Mouse (Mus musculus) megakaryocyte progenitor cell, adult 5-6 weeks (primary cell): Measurements from ENCODE around the gene Zfp568. TPM values are rescaled to one million over a fixed set of nuclear protein-coding genes. Genes with fewer than 3 reads are reported as not detected.
A peak's percentile ranks its signal among the peaks of the same experiment; 100 is the strongest.

ENCODE experiments used
- ATAC-seq: replicated peaks from 2 replicates; pipeline ENCODE4 v1.8.0; 2016; ENCODE audit warnings: mild to moderate bottlenecking, moderate TSS enrichment, inconsistent platforms; ENCODE audit not compliant: poor library complexity
- total RNA-seq, 2 experiments: library from RNA; stranded (forward) in 1 of 2; stranded (reverse) in 1 of 2; fragments of 157-497, 149-512 nt in 1 of 2; fragments of 200-1000 nt in 1 of 2; gene quantifications; 2 replicates each; pipeline versions ENCODE4 v1.2.3 to v1.2.4; 2015 to 2017

Zfp568 gene
- total RNA-seq, 2 experiments from 2014 or later: 22.3 to 38.4 TPM

- ATAC-seq: no peak
Observed at GRCm38 (mm10) chr7:29987551-29987950, 3.8 kb downstream of the Zfp568 start.

DNA sequence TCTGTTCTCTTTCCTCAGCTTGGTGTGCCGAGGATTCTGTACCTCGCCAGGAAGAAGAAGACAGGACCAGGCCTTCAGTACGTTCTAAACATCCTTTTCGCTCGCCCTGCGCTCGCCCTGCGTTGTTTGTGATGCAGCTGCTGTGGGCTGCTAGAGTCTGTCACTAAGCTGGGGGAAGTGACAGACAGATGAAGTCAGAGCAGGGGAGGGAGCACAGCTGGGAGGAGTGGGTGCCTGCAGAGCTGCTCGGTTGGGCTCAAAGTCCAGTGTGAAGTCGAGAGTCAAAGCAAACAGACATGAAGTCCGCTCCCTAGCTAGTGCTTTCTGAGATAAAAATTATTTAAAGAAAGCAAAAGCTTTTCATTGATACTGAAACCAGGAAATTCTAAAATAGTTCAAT is 5.3 kb downstream of the Zfp568 start:
- ATAC-seq: no peak

GRCm38 (mm10) chr7:29992698-29993097 is 8.9 kb downstream of the Zfp568 start:
- ATAC-seq: no peak

GRCm38 (mm10) chr7:29993340-29993739 is 9.6 kb downstream of the Zfp568 start:
- ATAC-seq: no peak

DNA sequence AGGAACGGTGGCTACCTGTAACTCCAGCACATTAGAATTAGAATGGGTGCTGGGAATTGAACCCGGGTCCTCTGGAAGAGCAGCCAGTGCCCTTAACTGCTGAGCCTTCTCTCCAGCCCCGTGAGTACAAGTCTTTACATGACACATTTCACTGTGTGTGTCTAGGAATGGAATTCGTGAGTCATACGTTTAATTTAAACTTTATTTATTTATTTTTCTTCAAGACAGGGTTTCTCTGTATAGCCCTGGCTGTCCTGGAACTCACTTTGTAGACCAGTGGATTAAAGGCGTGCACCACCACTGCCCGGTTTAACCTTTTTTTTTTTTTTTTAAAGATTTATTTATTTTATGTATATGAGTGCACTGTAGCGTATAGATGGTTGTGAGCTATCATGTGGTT is 11.4 kb downstream of the Zfp568 start:
- no peak for ATAC-seq

- ATAC-seq: no peak
Observed at GRCm38 (mm10) chr7:30000601-30001000, 16.8 kb downstream of the Zfp568 start.

DNA sequence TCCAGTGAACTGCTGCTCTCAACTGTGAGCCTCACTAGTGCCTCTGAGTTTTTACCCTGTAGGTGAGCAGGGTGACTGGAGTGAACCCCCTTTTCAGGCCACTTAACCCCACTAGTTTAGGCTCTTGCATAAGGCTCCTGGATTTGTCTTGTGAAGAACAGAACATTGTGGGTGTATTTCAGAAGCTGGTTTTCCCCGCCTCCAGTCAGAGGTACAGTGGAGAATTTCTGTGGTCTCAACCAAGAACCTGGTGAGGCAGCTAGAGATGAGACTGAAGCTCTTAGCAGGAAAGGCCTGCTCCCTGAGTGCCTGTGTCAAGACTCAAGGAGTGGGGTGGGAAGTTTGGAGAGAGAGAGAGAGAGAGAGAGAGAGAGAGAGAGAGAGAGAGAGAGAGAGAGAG is 23.8 kb downstream of the Zfp568 start:
- no peak for ATAC-seq

DNA sequence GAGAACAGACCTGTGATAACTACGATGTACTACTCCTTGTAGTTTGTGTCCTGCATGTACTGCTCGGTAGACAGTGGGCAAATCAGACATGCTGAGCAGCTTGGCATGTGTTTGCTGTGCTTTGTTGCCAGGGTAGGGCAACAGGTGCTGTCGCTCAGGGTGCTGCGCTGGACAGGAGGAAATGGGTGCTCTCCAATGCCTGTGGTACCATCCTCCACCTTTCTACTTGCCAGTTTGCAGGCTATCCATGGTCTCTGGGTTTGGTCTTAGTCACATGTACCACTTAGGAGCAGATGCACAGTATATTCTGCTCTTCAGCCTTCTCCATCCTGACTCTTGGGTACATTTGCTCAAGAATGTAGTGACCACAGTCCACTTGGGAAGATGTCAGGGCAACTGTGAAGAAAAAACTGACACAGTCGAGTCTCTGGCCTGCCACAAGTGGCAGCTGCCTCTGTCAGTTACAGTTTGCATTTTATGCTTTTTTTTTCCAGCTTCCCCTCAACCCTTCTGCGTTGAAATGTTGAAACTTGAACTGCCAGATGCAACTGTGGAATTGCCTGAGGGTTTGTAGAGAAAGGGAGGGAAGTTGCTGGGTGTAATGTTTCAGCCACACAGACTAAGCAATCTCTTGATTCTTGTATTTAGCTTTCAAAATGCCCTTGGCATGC is 24.4 kb downstream of the Zfp568 start:
- ATAC-seq: peak; percentile 83

- ATAC-seq: no peak
Observed at GRCm38 (mm10) chr7:30009321-30010085, 25.7 kb downstream of the Zfp568 start.

DNA sequence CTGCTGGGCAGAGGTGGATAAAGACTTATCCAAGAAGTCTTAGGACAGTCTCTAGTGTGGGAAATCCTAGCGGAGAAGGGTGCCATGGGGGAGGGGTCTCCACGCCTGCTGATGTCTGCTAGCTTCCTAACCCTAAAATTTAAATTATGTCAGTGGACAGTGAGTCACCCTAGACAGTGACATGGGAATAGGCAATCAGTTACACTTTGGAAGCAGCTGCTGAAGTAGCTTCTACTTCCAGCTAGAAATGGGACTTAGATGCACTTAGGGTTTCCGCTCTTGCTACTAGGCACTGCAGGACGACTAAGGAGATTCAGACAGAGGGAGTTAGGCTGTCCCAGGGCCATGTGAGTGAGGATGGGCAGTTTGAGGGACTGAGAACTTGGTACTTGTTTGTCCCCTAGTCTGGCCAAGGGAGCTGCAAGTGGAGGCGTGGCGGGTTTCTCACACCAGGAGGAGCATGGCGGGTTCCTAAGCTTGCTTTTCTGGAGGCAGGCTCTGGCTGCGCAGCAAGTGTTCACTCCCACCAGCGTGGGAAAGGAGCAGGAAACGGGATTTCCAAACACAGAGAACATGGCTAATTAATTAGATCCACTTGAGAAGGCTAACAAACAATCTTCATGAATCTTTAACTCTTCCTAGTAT is 26.9 kb downstream of the Zfp568 start:
- ATAC-seq: no peak

DNA sequence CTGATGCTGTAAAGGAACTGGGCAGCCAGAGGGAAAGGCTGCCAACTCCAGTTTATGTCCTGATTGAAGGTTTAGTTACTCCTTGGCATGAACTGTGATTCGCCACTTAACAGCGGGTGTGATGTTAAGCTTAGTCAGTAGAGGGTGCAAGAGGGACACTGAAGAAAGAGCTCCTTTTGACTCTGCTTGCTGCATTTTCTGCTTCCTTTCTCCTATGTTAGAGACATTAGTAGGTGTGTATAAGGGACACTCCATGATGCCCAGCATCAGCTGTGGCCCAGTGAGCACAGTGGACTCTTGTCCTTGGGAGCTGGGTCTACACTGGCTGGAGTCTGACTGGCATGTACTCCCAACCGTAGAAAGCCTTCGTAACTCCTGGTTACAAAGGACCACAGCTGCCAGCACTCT is 29.2 kb downstream of the Zfp568 start:
- peak; percentile 77 for ATAC-seq

GRCm38 (mm10) chr7:30017226-30017625 is 33.5 kb downstream of the Zfp568 start:
- no peak for ATAC-seq

DNA sequence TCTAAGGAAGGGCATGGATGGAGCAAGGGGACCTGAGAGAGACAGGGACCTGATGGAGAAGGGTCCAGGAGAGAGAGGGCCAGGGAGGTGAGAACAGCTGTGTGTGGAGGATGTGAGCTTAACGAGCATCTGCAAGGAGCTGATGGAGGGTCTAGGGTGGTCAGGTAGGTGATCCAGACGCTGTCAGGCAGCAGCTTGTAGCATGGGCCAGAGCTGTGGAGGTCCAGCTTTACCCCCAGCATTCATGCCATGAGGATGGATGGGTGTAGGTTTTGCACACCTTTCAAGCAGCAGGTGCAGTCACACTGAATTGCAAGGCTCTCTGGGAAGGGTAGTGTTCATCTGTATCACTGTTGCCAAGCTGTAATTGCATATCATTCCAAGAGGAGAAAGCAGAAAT is 35.8 kb downstream of the Zfp568 start:
- no peak for ATAC-seq

DNA sequence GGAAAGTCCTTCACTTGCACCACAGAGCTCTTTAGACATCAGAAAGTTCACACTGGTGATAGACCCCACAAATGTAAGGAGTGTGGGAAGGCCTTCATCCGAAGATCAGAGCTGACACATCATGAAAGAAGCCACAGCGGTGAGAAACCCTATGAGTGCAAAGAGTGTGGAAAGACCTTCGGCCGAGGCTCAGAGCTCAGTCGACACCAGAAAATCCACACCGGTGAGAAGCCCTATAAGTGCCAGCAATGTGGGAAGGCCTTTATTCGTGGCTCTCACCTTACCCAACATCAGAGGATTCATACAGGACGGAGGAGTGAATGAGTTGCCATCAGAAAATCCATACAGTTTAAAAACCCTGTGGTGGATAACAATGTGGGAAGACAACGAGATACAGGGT is 39.6 kb downstream of the Zfp568 start:
- ATAC-seq: no peak

DNA sequence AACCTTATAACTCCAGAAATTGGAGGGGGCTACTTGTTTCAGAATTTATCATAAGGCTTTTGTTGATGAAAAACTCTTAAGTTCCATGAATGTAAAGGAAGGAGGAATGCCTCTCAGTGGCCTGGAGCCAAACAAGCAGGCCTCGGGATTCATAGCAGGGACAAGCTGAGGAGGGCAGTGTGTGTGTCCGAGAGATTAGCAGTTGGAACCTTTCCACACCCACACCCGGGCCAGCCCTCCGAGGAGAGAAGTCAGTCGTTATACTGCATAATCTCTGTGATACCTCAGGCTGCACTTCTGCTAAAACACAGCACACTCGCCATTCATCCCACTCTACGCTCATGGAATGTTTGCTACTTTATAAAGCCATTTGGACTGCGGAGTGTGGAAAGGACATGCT is 40.0 kb downstream of the Zfp568 start:
- peak; percentile 52 for ATAC-seq

DNA sequence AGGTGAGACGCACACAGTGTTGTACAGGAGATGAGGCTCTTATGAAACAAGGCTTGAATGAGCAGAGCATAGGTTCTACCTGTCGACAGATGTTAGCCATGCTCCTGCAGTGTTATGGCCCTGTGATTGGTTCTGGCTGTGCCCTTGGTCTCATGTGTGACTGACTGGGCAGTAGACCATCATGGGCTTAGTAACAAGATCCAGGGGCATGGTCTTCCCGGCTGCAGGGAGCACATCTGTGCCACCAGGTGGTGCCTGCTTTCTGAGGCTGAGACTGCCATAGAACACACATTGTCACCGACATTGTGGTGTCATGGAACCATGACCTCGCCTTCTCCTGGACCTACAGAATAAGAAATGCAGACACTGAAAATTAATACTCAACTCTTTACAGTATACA is 41.6 kb downstream of the Zfp568 start:
- peak; percentile 31; the same call in 1 of the 2 replicates for ATAC-seq

- no peak for ATAC-seq
Observed at GRCm38 (mm10) chr7:30027331-30027730, 43.6 kb downstream of the Zfp568 start.

DNA sequence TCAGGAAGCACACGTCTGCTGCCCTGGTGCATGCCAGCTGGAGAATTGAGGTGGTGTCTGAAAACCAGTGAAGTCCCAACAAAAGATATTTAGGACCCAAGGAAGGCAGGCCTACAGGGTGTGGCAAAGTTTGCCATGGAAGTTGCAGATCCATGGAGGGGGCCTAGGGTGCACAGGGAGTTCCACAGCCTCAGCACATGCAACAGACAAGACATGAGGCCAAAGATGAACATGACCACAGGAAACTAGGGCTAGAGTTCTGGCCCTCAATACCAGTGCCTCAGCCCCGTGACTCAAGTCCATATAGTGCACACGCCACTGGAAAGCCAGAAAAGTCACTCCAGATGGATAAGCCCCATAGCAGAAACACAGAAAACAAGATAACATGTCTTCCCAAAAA is 44.8 kb downstream of the Zfp568 start:
- ATAC-seq: no peak

DNA sequence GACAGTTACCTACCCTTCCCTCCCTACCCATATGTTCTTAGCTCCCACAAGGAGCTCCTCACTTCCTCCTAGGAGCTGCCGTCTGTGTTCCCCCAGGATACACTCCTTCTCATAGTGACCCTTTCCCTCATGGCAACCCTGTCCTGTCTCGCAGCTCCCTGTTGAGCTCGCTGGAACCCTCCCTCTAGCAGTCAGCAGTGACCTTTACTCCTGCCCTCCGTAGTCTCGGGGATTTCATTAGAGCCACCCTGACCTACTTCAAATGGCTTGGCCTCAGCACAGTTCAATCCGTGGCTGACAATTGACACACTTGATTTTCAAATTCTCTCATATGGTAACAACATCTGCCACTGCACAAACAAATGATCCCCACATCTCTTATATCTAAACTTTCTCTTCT is 46.9 kb downstream of the Zfp568 start:
- no peak for ATAC-seq

DNA sequence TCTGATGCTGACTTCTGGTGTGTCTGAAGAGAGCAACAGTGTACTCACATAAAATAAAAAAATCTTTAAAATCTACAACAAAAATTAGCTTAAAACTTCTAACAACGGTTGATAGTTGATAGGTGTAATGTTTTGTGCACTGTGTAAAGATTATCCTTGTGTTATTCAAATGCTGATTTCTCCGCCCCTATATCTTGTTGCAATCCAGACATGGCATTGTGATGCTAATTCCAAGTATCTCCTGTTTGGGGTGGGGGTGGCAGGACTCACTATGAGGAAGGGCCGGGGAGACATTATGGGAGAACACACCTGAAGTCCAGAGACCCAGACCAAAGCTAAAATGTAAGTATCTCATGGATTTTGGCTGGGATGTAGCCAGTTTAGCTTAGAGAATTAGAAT is 47.6 kb downstream of the Zfp568 start:
- ATAC-seq: no peak

DNA sequence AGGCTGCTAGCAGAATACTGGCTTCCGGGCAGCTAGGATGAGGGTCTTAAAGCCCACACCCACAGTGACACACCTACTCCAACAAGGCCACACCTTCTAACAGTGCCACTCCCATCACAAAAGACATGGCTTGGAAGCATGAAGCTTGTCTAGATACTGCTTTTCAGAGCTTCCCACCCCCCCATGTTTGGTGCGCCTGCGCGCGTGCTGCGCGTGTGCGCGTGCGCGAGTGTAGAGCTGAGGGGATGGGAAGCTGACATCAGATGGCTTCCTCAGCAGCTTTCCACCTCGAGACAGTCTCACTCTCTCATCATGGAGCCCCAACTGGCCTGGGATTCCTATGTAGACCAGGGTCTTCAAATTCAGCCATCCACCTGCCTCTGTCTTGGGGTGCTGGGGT is 50.6 kb downstream of the Zfp568 start:
- ATAC-seq: no peak

- ATAC-seq: 0 out of 2 replicates have a peak, but pooled peaks have one; percentile 9
Observed at GRCm38 (mm10) chr7:30044354-30044753, 60.6 kb downstream of the Zfp568 start.
